Mouse (Mus musculus): ENCODE data around the gene Slc16a7. TPM values are rescaled to one million over a fixed set of nuclear protein-coding genes. Genes with fewer than 3 reads are reported as not detected.

Slc16a7 gene
- polyA plus RNA-seq (2015; fragmentation: Nextera tagmentation; extraction: Ambion mirVana) = 4.0 and 4.8 TPM in 2 replicates

GRCm38 (mm10) chr10:125388876-125389786, at the start of gene Slc16a7:
Gene Slc16a7 (minus strand): TSS chr10:125389465.
- Histone ChIP-seq H3K27ac (ENCODE audit: low read length) (peak within 1 kb of the TSS; percentile 52), H3K4me2 (ENCODE audit: low read depth, low read length) (peak within 1 kb of the TSS; percentile 88), H3K9me3 (ENCODE audit: control insufficient read depth, low read length) (no peaks in the 10 kb centered on the region), H3K4me3 (ENCODE audit: low read length) (peak within 1 kb of the TSS; percentile 81), H3K36me3 (ENCODE audit: control insufficient read depth, insufficient read depth, low read length) (no peaks in the 10 kb centered on the region), H3K27me3 (ENCODE audit: control insufficient read depth, insufficient read depth, low read depth, low read length) (no peaks in the 10 kb centered on the region), H3K4me1 (replicated peaks; ENCODE audit: control insufficient read depth, insufficient read depth, low read length) (peaks cover 3% of the 10 kb centered on the region; the same call in 1 of the 2 replicates), H3K9ac (ENCODE audit: low read length) (peak within 1 kb of the TSS; percentile 83)
- ATAC-seq (ENCODE audit: low read depth) = peak; percentile 97
- 0% methylated on average over 65 of the region's 67 CpGs for WGBS

DNA sequence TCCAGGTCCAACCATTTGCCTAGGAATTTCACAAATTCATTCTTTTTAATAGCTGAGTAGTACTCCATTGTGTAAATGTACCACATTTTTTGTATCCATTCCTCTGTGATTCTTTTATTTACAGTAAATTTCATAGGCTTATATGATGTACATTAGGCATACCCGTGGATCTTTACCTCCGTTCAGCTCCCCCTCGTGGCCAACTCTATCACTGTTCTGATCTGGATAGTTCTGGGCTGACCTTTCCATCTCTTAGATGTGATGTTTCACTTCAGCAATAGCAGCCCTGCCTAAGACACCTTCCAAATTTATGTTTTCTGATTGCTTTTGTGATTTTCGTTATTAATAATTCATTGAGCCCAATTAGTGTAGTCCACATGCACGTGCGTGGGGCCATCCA, 29.5 kb upstream of the Slc16a7 start:
- WGBS = 65% methylated on average over 6 of the region's 6 CpGs
- ATAC-seq (ENCODE audit: low read depth) = no peak
- no peaks in the 10 kb centered on the region for H3K36me3 ChIP-seq (ENCODE audit: control insufficient read depth, insufficient read depth, low read length)
- H3K9me3 ChIP-seq (ENCODE audit: control insufficient read depth, low read length) = no peaks in the 10 kb centered on the region
- no peak overlapping the region for H3K27ac ChIP-seq (ENCODE audit: low read length)
- H3K4me3 ChIP-seq (ENCODE audit: low read length) = no peak overlapping the region
- H3K4me1 ChIP-seq (replicated peaks; ENCODE audit: control insufficient read depth, insufficient read depth, low read length) = no peaks in the 10 kb centered on the region
- H3K4me2 ChIP-seq (ENCODE audit: low read depth, low read length) = no peak overlapping the region
- no peak overlapping the region for H3K9ac ChIP-seq (ENCODE audit: low read length)
- H3K27me3 ChIP-seq (ENCODE audit: control insufficient read depth, insufficient read depth, low read depth, low read length) = no peaks in the 10 kb centered on the region

- no peaks in the 10 kb centered on the region for H3K9me3 ChIP-seq (ENCODE audit: control insufficient read depth, low read length)
- no peak overlapping the region for H3K9ac ChIP-seq (ENCODE audit: low read length)
- no peaks in the 10 kb centered on the region for H3K4me1 ChIP-seq (replicated peaks; ENCODE audit: control insufficient read depth, insufficient read depth, low read length)
- H3K27ac ChIP-seq (ENCODE audit: low read length) = no peak overlapping the region
- H3K4me2 ChIP-seq (ENCODE audit: low read depth, low read length) = no peak overlapping the region
- H3K36me3 ChIP-seq (ENCODE audit: control insufficient read depth, insufficient read depth, low read length) = no peaks in the 10 kb centered on the region
- no peaks in the 10 kb centered on the region for H3K27me3 ChIP-seq (ENCODE audit: control insufficient read depth, insufficient read depth, low read depth, low read length)
- ATAC-seq (ENCODE audit: low read depth) = no peak
- H3K4me3 ChIP-seq (ENCODE audit: low read length) = no peak overlapping the region
- 79% methylated on average over 4 of the region's 4 CpGs for WGBS
Observed at GRCm38 (mm10) chr10:125399796-125400195, 10.5 kb upstream of the Slc16a7 start.

- 61% methylated on average over 6 of the region's 6 CpGs for WGBS
- no peak for ATAC-seq (ENCODE audit: low read depth)
- H3K36me3 ChIP-seq (ENCODE audit: control insufficient read depth, insufficient read depth, low read length) = no peaks in the 10 kb centered on the region
- H3K4me1 ChIP-seq (replicated peaks; ENCODE audit: control insufficient read depth, insufficient read depth, low read length) = peaks cover 3% of the 10 kb centered on the region; the same call in 1 of the 2 replicates
- no peak overlapping the region for H3K27ac ChIP-seq (ENCODE audit: low read length)
- no peak overlapping the region; the same call in 1 of the 2 replicates for H3K9ac ChIP-seq (ENCODE audit: low read length)
- H3K27me3 ChIP-seq (ENCODE audit: control insufficient read depth, insufficient read depth, low read depth, low read length) = no peaks in the 10 kb centered on the region
- no peaks in the 10 kb centered on the region for H3K9me3 ChIP-seq (ENCODE audit: control insufficient read depth, low read length)
- peak overlapping the region; percentile 88 for H3K4me2 ChIP-seq (ENCODE audit: low read depth, low read length)
- peak overlapping the region; percentile 81 for H3K4me3 ChIP-seq (ENCODE audit: low read length)
Observed at GRCm38 (mm10) chr10:125390011-125390410, 746 bp upstream of the Slc16a7 start.

DNA sequence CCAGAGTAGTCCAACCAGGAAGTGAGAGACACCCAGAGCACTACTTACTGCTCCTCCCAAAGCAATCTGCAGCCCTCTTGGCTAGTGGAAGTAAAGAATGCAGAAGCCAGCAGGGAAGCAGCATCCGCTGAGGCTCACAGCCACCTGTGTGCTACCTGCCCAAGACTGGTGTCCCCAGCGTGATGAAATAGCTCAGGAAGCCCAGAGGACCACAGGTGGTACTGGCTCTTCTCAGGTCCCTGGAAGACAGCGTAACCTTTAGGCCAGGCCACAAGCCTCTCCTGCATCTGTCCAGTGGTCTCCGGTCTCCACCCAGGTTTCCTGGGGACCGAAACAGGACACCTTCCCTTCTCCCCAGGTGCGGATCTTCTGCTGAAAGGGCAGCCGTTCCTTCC, 787 bp downstream of the Slc16a7 start:
- WGBS = 26% methylated on average over 7 of the region's 7 CpGs
- no peaks in the 10 kb centered on the region for H3K9me3 ChIP-seq (ENCODE audit: control insufficient read depth, low read length)
- peak overlapping the region; percentile 83 for H3K9ac ChIP-seq (ENCODE audit: low read length)
- no peaks in the 10 kb centered on the region for H3K36me3 ChIP-seq (ENCODE audit: control insufficient read depth, insufficient read depth, low read length)
- peaks cover 3% of the 10 kb centered on the region; the same call in 1 of the 2 replicates for H3K4me1 ChIP-seq (replicated peaks; ENCODE audit: control insufficient read depth, insufficient read depth, low read length)
- H3K27ac ChIP-seq (ENCODE audit: low read length) = peak overlapping the region; percentile 52
- ATAC-seq (ENCODE audit: low read depth) = peak; percentile 29
- peak overlapping the region; percentile 81 for H3K4me3 ChIP-seq (ENCODE audit: low read length)
- H3K27me3 ChIP-seq (ENCODE audit: control insufficient read depth, insufficient read depth, low read depth, low read length) = no peaks in the 10 kb centered on the region
- peak overlapping the region; percentile 88 for H3K4me2 ChIP-seq (ENCODE audit: low read depth, low read length)

- H3K36me3 ChIP-seq (ENCODE audit: control insufficient read depth, insufficient read depth, low read length) = no peaks in the 10 kb centered on the region
- H3K27ac ChIP-seq (ENCODE audit: low read length) = no peak overlapping the region
Observed at GRCm38 (mm10) chr10:125387782-125388415, 1.4 kb downstream of the Slc16a7 start.

GRCm38 (mm10) chr10:125375526-125375925, 13.7 kb downstream of the Slc16a7 start:
- Histone ChIP-seq H3K4me3 (ENCODE audit: low read length) (no peak overlapping the region), H3K4me1 (replicated peaks; ENCODE audit: control insufficient read depth, insufficient read depth, low read length) (no peaks in the 10 kb centered on the region), H3K36me3 (ENCODE audit: control insufficient read depth, insufficient read depth, low read length) (no peaks in the 10 kb centered on the region), H3K4me2 (ENCODE audit: low read depth, low read length) (no peak overlapping the region), H3K27ac (ENCODE audit: low read length) (no peak overlapping the region), H3K9ac (ENCODE audit: low read length) (no peak overlapping the region), H3K9me3 (ENCODE audit: control insufficient read depth, low read length) (no peaks in the 10 kb centered on the region), H3K27me3 (ENCODE audit: control insufficient read depth, insufficient read depth, low read depth, low read length) (no peaks in the 10 kb centered on the region)
- ATAC-seq (ENCODE audit: low read depth) = peak; percentile 60
- 62% methylated on average over 5 of the region's 5 CpGs for WGBS

More at GRCm38 (mm10) chr10:125387782-125388415, 1.4 kb downstream of the Slc16a7 start:
- ATAC-seq (ENCODE audit: low read depth) = no peak
- H3K9me3 ChIP-seq (ENCODE audit: control insufficient read depth, low read length) = no peaks in the 10 kb centered on the region
- no peaks in the 10 kb centered on the region for H3K27me3 ChIP-seq (ENCODE audit: control insufficient read depth, insufficient read depth, low read depth, low read length)
- H3K9ac ChIP-seq (ENCODE audit: low read length) = no peak overlapping the region
- no peak overlapping the region for H3K4me2 ChIP-seq (ENCODE audit: low read depth, low read length)
- 47% methylated on average over 14 of the region's 14 CpGs for WGBS
- H3K4me3 ChIP-seq (ENCODE audit: low read length) = no peak overlapping the region
- H3K4me1 ChIP-seq (replicated peaks; ENCODE audit: control insufficient read depth, insufficient read depth, low read length) = peaks cover 3% of the 10 kb centered on the region; the same call in 1 of the 2 replicates

GRCm38 (mm10) chr10:125372666-125373065, 16.6 kb downstream of the Slc16a7 start:
- Histone ChIP-seq H3K4me1 (replicated peaks; ENCODE audit: control insufficient read depth, insufficient read depth, low read length) (no peaks in the 10 kb centered on the region), H3K27ac (ENCODE audit: low read length) (no peak overlapping the region), H3K4me3 (ENCODE audit: low read length) (no peak overlapping the region), H3K9me3 (ENCODE audit: control insufficient read depth, low read length) (no peaks in the 10 kb centered on the region), H3K27me3 (ENCODE audit: control insufficient read depth, insufficient read depth, low read depth, low read length) (no peaks in the 10 kb centered on the region), H3K9ac (ENCODE audit: low read length) (no peak overlapping the region), H3K36me3 (ENCODE audit: control insufficient read depth, insufficient read depth, low read length) (no peaks in the 10 kb centered on the region), H3K4me2 (ENCODE audit: low read depth, low read length) (no peak overlapping the region)
- no peak for ATAC-seq (ENCODE audit: low read depth)
- 92% methylated on average over 13 of the region's 13 CpGs for WGBS

DNA sequence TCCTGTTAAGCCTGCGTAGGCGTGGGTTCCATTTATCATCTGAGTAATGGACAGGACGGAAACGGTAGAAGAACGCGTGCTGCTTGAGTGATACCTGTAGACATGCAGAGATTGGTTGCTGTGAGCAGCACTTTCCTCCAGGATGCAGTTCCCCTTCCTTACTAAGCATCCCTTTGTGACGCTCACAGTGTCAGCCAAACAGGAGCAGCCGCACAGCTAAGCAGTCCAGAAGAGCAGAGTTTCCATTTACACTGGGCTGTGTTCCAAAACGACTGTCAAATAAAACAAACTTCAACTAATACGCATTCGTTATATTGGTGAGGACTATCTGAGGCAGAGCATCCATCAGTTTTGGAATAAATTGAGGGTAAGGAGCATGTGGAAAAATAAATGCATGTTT, 17.8 kb downstream of the Slc16a7 start:
- Histone ChIP-seq H3K27me3 (ENCODE audit: control insufficient read depth, insufficient read depth, low read depth, low read length) (no peaks in the 10 kb centered on the region), H3K4me3 (ENCODE audit: low read length) (no peak overlapping the region), H3K9me3 (ENCODE audit: control insufficient read depth, low read length) (no peaks in the 10 kb centered on the region), H3K36me3 (ENCODE audit: control insufficient read depth, insufficient read depth, low read length) (no peaks in the 10 kb centered on the region), H3K9ac (ENCODE audit: low read length) (no peak overlapping the region), H3K4me2 (ENCODE audit: low read depth, low read length) (no peak overlapping the region), H3K4me1 (replicated peaks; ENCODE audit: control insufficient read depth, insufficient read depth, low read length) (no peaks in the 10 kb centered on the region), H3K27ac (ENCODE audit: low read length) (no peak overlapping the region)
- ATAC-seq (ENCODE audit: low read depth) = 0 out of 2 replicates have a peak, but pooled peaks have one; percentile 31
- WGBS = 60% methylated on average over 11 of the region's 11 CpGs
